Mouse (Mus musculus) left cerebral cortex, adult 2 months (tissue): ENCODE results near the gene Pofut2. TPM values are rescaled to one million over a fixed set of nuclear protein-coding genes. Genes with fewer than 3 reads are reported as not detected.

Experiments
- DNase-seq, 2 experiments: peaks; one replicate each; pipeline ENCODE4 v3.0.0; 2021 to 2022; ENCODE audit warnings: low spot score in 2 of 2, mixed read lengths in 1 of 2; ENCODE audit errors: extremely low spot score in 1 of 2
- H3K27ac ChIP-seq: fragments of 200-600 bp; 2 replicates; pipeline ENCODE4 v1.8.1; 2022
- H3K4me3 ChIP-seq: fragments of 200-600 bp; 2 replicates; pipeline ENCODE4 v1.8.1; 2022
- CTCF ChIP-seq: fragments of 200-600 bp; IDR thresholded peaks from 2 replicates; pipeline ENCODE4 v1.8.1; 2022; ENCODE audit warnings: antibody characterized with exemption, mild to moderate bottlenecking, moderate library complexity
- intact Hi-C: fragments of 180-260 bp; cut with DNase I; formaldehyde crosslinking; loops from one replicate; pipeline ENCODE4 v1.15.1; 2025
- total RNA-seq, 2 experiments: library from RNA; stranded (reverse); gene quantifications; 2 replicates each; pipeline ENCODE4 v1.2.3; 2021

Gene Pofut2
- total RNA-seq, 2 experiments from 2014 or later = 37.6 to 38.2 TPM

GRCm38 (mm10) chr10:77233230-77233629 lies 25.8 kb upstream of the Pofut2 start:
- intact Hi-C loops = no loop called here
- Histone ChIP-seq H3K27ac (no peak overlapping the region), H3K4me3 (no peak overlapping the region)
- DNase-seq = no peak
- TF ChIP-seq CTCF = no peak

- no peak for TF ChIP-seq CTCF
- intact Hi-C loops = no loop called here
- DNase-seq = no peak
- no peak overlapping the region for H3K4me3 ChIP-seq
- no peak overlapping the region for H3K27ac ChIP-seq
Measured at GRCm38 (mm10) chr10:77234991-77235616, 23.9 kb upstream of the Pofut2 start.

GRCm38 (mm10) chr10:77237795-77238580 lies 21.0 kb upstream of the Pofut2 start:
- no peak for TF ChIP-seq CTCF
- DNase-seq = peak; percentile 23 to 26
- Histone ChIP-seq H3K27ac (no peak overlapping the region), H3K4me3 (no peak overlapping the region)
- intact Hi-C loops = no loop called here

GRCm38 (mm10) chr10:77240764-77241163 lies 18.3 kb upstream of the Pofut2 start:
- no peak for TF ChIP-seq CTCF
- Histone ChIP-seq H3K27ac (no peak overlapping the region), H3K4me3 (no peak overlapping the region)
- DNase-seq = no peak
- intact Hi-C loops = no loop called here

GRCm38 (mm10) chr10:77242396-77242795 lies 16.6 kb upstream of the Pofut2 start:
- intact Hi-C loops = no loop called here
- TF ChIP-seq CTCF = no peak
- Histone ChIP-seq H3K4me3 (no peak overlapping the region), H3K27ac (no peak overlapping the region)
- no peak for DNase-seq

- no peak for TF ChIP-seq CTCF
Measured at GRCm38 (mm10) chr10:77242871-77243270, 16.1 kb upstream of the Pofut2 start.

GRCm38 (mm10) chr10:77243572-77244161 lies 15.4 kb upstream of the Pofut2 start:
- intact Hi-C loops = no loop called here
- TF ChIP-seq CTCF = no peak
- Histone ChIP-seq H3K27ac (no peak overlapping the region), H3K4me3 (no peak overlapping the region)
- no peak for DNase-seq

More at GRCm38 (mm10) chr10:77242871-77243270, 16.1 kb upstream of the Pofut2 start:
- no peak overlapping the region for H3K4me3 ChIP-seq
- intact Hi-C loops = no loop called here
- no peak overlapping the region for H3K27ac ChIP-seq
- DNase-seq = no peak

- Histone ChIP-seq H3K27ac (no peak overlapping the region), H3K4me3 (no peak overlapping the region)
- intact Hi-C loops = no loop called here
- no peak for TF ChIP-seq CTCF
- DNase-seq = no peak
Measured at GRCm38 (mm10) chr10:77244777-77245176, 14.2 kb upstream of the Pofut2 start.

- TF ChIP-seq CTCF = no peak
- Histone ChIP-seq H3K4me3 (no peak overlapping the region), H3K27ac (no peak overlapping the region)
- intact Hi-C loops = no loop called here
- DNase-seq = no peak
Measured at GRCm38 (mm10) chr10:77247048-77247447, 12.0 kb upstream of the Pofut2 start.

- H3K27ac ChIP-seq = no peak overlapping the region
- intact Hi-C loops = no loop called here
- TF ChIP-seq CTCF = no peak
- DNase-seq = no peak
- no peak overlapping the region for H3K4me3 ChIP-seq
Measured at GRCm38 (mm10) chr10:77247707-77248106, 11.3 kb upstream of the Pofut2 start.

GRCm38 (mm10) chr10:77251223-77251783 lies 7.7 kb upstream of the Pofut2 start:
- TF ChIP-seq CTCF = peak; percentile 18
- intact Hi-C loops = loop anchor here (5.0 kb wide), 2 partner anchors 49 to 414 kb away; no protein-coding TSS in a partner anchor
- peak in 1 of 2 experiments; percentile 42 for DNase-seq

More at GRCm38 (mm10) chr10:77251223-77251783, 7.7 kb upstream of the Pofut2 start:
- Histone ChIP-seq H3K4me3 (peak overlapping the region; percentile 14; the same call in 1 of the 2 replicates), H3K27ac (no peak overlapping the region)
